Mouse (Mus musculus) kidney, adult 9 months (tissue): Measurements from ENCODE around the gene Prdx2.
A peak's percentile ranks its signal among the peaks of the same experiment; 100 is the strongest.

Source experiments
- DNase-seq: peaks from one replicate; pipeline ENCODE4 v3.0.0; 2022

Prdx2 gene

DNA sequence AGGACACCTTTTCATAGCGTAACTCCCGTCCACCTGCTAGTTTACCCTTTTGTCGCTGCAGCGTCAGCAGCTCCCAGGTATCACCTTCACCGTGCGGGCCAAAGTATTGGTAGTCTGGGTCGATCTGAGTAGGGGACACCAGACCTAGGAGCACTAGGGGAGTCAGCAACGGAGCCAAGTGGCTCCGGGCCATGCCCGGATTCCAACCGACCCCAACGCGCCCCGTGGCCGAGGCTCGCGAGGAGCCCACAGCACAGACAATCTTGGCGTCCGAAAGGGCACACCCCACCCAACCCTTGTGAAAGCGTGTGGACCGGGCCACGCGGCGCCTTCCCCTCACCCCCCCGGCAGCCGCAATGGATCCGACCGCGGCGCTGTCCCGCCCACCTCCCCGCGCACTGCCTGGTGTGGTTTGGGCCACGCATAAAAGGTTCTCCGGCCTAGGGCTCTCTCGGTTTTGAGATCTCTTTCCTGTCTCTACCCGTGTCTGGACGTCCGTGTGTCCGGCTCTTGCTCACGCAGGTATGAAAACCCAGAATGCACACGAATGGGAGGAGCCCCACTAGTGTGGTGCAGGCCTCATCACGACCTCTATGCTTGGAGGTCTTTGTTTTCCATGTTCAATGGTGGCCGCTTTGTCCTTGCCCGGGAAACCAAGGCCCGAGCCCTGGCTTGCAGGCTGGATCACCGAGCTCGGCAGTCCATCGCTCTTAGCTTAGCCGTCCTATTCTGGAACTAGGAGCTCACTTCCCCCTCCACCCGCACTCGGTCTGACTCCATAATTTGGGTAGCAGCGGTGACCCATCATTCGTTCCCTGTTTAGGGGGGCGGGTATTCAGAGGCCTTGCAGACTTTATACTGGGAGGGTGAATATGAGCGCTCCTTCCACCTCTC, at the start of gene Prdx2, which contains the start of the genes Gm49661 and Rnaseh2a:
Prdx2 (plus strand) TSS at position 347 of the 894 bp plus-strand sequence.
Gm49661 (minus strand) TSS at position 193 of the 894 bp plus-strand sequence.
Rnaseh2a (minus strand) TSS at position 527 of the 894 bp plus-strand sequence.
- peak; percentile 79 for DNase-seq

GRCm38 (mm10) chr8:84921596-84921995, 47.8 kb upstream of the Prdx2 start:
- DNase-seq: no peak

DNA sequence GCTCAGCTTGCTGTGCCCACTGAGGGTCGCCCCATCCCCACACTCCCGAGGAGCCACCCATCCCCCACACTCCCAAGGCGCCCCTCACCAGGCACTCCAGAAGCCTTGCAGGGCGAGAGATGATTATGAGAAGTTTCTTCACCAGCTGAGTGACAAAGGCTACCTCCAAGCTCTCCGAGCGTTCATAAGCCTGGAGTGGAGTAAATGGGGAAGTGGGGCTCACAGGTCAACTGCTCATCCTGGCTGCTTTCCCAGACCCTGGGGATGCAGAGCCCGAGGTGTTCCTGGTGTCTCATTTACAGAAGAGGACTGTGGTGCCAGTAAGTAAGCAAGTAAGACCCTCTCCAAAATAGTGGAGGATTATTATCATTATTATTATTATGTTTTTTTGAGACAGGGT, 43.8 kb upstream of the Prdx2 start:
- no peak for DNase-seq

GRCm38 (mm10) chr8:84927513-84927912, 41.9 kb upstream of the Prdx2 start:
- DNase-seq: no peak

GRCm38 (mm10) chr8:84928456-84929306, 40.7 kb upstream of the Prdx2 start:
- peak; percentile 69 for DNase-seq

DNA sequence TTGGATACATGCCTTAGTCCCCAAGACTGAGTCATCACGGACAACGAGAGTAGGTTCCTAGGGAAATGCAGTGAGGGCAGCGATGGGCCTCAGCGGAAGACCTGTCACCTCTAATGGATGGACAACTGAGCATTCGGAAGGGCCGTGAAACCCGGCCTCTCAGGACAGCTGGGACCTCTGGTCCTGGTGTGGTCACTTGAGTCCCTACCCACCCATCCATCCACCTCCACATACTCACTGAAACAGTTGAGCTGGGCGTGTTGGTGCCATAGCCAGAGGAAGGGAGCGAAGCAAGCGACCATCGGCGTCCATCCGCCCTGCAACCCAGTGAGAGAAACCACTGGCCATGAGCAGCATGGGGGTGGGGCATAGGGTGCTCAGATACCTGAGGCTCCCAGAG, 38.8 kb upstream of the Prdx2 start:
- no peak for DNase-seq

- no peak for DNase-seq
Observed at GRCm38 (mm10) chr8:84933767-84934559, 35.4 kb upstream of the Prdx2 start.

DNA sequence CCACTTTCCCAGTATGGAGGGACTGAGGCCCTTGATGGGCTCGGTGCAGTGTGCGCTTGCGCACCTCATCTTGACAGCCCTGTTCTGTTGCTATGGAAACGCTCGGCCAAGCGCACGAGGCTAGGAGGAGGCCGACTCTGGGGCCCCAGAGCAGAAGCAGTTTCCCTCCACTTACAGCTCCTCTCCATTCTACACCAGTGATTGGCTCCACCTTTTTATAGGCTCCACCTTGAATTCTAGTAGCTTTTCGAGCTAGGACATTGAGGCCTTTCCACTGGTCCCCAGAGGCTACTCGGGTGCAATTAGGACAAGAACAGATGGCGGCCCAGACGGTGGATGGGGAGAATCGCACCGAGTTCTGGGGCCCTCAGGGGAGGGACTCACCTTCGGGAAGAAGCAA, 34.5 kb upstream of the Prdx2 start:
- no peak for DNase-seq

GRCm38 (mm10) chr8:84935489-84935888, 33.9 kb upstream of the Prdx2 start:
- DNase-seq: no peak

DNA sequence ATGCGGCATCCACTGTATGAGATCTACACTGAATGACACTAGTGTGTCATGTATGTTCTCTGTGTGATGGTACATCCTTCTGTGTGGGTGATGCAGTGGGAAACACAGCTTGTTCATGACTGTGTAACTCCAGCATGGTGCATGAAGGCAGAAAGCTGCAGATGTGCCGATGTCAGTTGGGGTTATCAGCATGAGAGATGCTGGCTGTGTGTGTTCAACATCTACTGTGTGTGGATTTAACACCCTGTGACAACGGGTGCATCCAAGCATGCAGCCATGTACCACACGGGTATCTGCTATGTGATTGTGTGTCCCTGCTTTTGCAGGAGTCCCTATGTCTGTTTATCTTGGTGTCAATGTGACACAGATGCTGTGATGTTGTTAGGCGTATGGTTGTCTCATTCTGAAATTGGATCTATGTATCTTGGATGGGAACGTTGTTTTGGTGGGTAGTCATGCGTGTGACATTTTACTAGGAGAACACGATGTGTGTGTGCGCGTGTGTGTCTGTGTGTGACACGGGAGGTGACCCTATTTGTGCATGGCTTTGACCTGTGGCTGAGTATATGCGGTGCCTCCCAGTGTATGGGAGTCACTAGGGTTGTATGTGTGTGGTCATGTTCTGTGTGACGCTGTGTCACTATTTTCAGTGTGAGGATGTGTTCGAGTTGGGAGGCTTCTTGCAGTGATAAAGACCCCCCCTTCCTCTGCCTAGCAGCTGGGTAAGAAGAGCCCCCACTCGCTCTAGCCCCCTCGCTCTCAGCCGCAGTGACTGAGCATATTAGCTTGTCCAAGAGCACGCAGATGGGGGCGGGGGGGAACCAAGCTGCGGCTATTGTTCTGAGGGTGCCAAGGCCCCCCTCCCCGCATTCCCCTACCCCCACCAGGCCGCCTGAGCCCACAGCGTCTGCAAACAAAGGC, 33.1 kb upstream of the Prdx2 start:
- no peak for DNase-seq

- DNase-seq: peak; percentile 33
Observed at GRCm38 (mm10) chr8:84936962-84937546, 32.3 kb upstream of the Prdx2 start, which contains the start of gene Mast1. Mast1 (minus strand) TSS chr8:84937359.

DNA sequence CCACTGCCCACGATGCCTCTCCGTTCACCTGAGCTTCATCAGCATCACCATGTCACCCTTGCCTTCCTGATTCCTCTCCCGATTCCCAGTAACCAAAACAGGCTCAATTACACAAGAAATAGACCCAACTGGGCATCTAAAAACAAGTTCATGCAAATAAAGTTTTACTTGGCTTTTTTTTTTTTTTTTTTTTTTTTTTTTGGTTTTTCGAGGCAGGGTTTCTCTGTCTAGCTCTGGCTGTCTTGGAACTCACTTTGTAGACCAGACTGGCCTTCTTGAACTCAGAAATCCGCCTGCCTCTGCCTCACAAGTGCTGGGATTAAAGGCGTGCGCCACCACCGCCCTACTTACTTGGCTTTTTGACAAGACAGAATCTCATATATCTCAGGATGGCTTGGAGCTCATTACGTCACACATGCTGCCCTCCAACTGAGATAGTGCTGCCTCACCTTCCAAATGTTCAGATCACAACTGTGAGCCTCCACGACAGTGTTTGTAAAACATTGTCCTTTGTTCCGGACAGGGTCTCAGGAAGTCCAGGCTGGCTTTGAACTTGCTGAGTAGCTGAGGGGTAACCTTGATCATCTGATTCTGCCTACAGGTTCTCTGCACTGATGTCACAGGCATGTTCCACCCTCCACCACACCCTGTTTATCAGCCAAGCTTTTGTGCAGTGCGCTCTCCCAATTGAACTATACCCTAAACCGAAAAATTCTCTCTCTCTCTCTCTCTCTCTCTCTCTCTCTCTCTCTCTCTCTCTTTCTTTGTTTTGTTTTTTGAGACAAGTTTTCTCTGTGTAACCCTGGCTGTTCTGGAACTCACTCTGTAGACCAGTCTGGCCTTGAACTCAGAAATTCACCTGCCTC, 31.5 kb upstream of the Prdx2 start:
- DNase-seq: no peak

GRCm38 (mm10) chr8:84943699-84944098, 25.7 kb upstream of the Prdx2 start:
- DNase-seq: no peak

- DNase-seq: peak; percentile 33
Observed at GRCm38 (mm10) chr8:84944478-84945160, 24.8 kb upstream of the Prdx2 start.

DNA sequence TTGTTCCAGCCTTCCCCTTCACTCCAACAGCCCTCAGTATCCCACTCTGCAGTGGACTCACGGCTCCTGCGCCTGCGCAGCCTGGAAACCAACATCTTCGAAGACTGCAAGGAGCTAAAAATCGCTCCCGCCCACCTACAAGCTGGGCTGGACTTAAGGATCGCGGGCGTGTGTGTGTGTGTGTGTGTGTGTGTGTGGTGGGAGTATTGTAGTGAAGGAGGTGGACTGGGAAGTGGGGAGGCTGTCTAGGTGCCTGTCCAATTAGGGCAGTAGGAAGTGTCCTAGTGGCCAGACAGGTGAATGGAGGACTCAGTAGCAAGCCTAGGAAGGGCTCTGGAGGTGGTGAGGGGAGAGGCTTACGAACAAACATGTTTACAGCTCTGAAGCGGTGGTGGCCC, 24.2 kb upstream of the Prdx2 start:
- DNase-seq: no peak

- no peak for DNase-seq
Observed at GRCm38 (mm10) chr8:84945633-84946527, 23.5 kb upstream of the Prdx2 start.

- DNase-seq: no peak
Observed at GRCm38 (mm10) chr8:84946528-84947240, 22.7 kb upstream of the Prdx2 start, which contains the start of gene Rtbdn. Rtbdn (plus strand) TSS chr8:84946991.

GRCm38 (mm10) chr8:84947241-84947545, 22.2 kb upstream of the Prdx2 start:
- DNase-seq: peak; percentile 54
